Mouse (Mus musculus) heart, postnatal 0 days (tissue): ENCODE measurements at regions not wholly inside any gene's neighbourhood (a gene's known extent, or its start where the extent isn't known, plus 50 kb on each side); places are given as distances from the start of the nearest gene placed in this dataset.

Source experiments
- ATAC-seq: fragments of 200-750 bp; cut with Nextera tagmentation; 2 replicates; pipeline ENCODE4 v1.8.0; 2017; ENCODE audit warnings: low read depth, moderate number of reproducible peaks, moderate library complexity; ENCODE audit not compliant: insufficient read depth
- DNase-seq: peaks from one replicate; pipeline ENCODE4 v3.0.0-alpha.2; 2016; ENCODE audit warnings: low spot score
- H3K27ac ChIP-seq: fragments of 300-500 bp; sonication (generic); 2 replicates; pipeline ENCODE4 v1.5.1; 2014; ENCODE audit warnings: low read depth, mild to moderate bottlenecking
- H3K27me3 ChIP-seq: fragments of 300-500 bp; sonication (generic); 2 replicates; pipeline ENCODE4 v1.6.1; 2014; ENCODE audit warnings: low read length, mixed read lengths; ENCODE audit not compliant: control insufficient read depth, insufficient read depth
- H3K36me3 ChIP-seq: fragments of 300-500 bp; sonication (generic); replicated peaks from 2 replicates; pipeline ENCODE4 v1.6.1; 2014; ENCODE audit warnings: low read length, mixed read lengths; ENCODE audit not compliant: control insufficient read depth, insufficient read depth
- H3K4me1 ChIP-seq: fragments of 300-500 bp; sonication (generic); 2 replicates; pipeline ENCODE4 v1.6.1; 2014; ENCODE audit warnings: antibody characterized with exemption; ENCODE audit not compliant: control insufficient read depth, insufficient read depth
- H3K4me2 ChIP-seq: fragments of 300-500 bp; sonication (generic); 2 replicates; pipeline ENCODE4 v1.6.1; 2014; ENCODE audit warnings: low read depth, mild to moderate bottlenecking, low read length, moderate library complexity
- H3K4me3 ChIP-seq: fragments of 300-500 bp; sonication (generic); 2 replicates; pipeline ENCODE4 v1.5.1; 2014; ENCODE audit warnings: low read depth, low read length
- H3K9ac ChIP-seq: fragments of 300-500 bp; sonication (generic); replicated peaks from 2 replicates; pipeline ENCODE4 v1.6.1; 2014; ENCODE audit warnings: low read depth, low read length, mixed read lengths
- H3K9me3 ChIP-seq: fragments of 300-500 bp; sonication (generic); replicated peaks from 2 replicates; pipeline ENCODE4 v1.6.1; 2016; ENCODE audit warnings: low read length; ENCODE audit not compliant: control insufficient read depth
- CTCF ChIP-seq: IDR thresholded peaks from 2 replicates; pipeline ENCODE4 v1.5.1; 2016; ENCODE audit warnings: antibody characterized with exemption, control low read depth, low read depth
- EP300 ChIP-seq: IDR thresholded peaks from 2 replicates; pipeline ENCODE4 v1.6.1; 2016; ENCODE audit warnings: antibody characterized with exemption, low read depth
- WGBS: fragments of 180-500 bp; shearing (Covaris S2); extraction: QIAGEN DNeasy Blood & Tissue Kit; methylation state at CpG from one replicate; pipeline ENCODE4 v1.1.7; 2014; 5-methylcytosine and 5-hydroxymethylcytosine counted together

GRCm38 (mm10) chr11:56254437-56254836, 213.6 kb upstream of the Nmur2 start:
- 89% methylated on average over 3 of the region's 3 CpGs for WGBS

GRCm38 (mm10) chr11:56247333-56247823, 206.6 kb upstream of the Nmur2 start:
- DNase-seq (no peak), ATAC-seq (no peak)
- H3K27ac ChIP-seq: no peak overlapping the region
- no peak overlapping the region for H3K4me2 ChIP-seq
- no peaks in the 10 kb centered on the region for H3K36me3 ChIP-seq
- TF ChIP-seq EP300 (no peak), CTCF (no peak)
- H3K4me1 ChIP-seq: no peaks in the 10 kb centered on the region
- 31% methylated on average over 4 of the region's 4 CpGs for WGBS
- no peak overlapping the region for H3K4me3 ChIP-seq
- H3K9ac ChIP-seq: no peak overlapping the region
- no peaks in the 10 kb centered on the region for H3K27me3 ChIP-seq
- H3K9me3 ChIP-seq: no peaks in the 10 kb centered on the region

More at GRCm38 (mm10) chr11:56254437-56254836, 213.6 kb upstream of the Nmur2 start:
- DNase-seq: no peak
- no peak overlapping the region for H3K27ac ChIP-seq
- no peak for TF ChIP-seq CTCF
- TF ChIP-seq EP300: no peak
- H3K4me3 ChIP-seq: no peak overlapping the region
- no peaks in the 10 kb centered on the region for H3K27me3 ChIP-seq
- no peaks in the 10 kb centered on the region for H3K4me1 ChIP-seq
- no peak overlapping the region for H3K4me2 ChIP-seq
- ATAC-seq: no peak
- no peaks in the 10 kb centered on the region for H3K9me3 ChIP-seq
- no peaks in the 10 kb centered on the region for H3K36me3 ChIP-seq
- no peak overlapping the region for H3K9ac ChIP-seq

- no peak overlapping the region for H3K27ac ChIP-seq
- H3K36me3 ChIP-seq: no peaks in the 10 kb centered on the region
- ATAC-seq (no peak), DNase-seq (no peak)
- H3K4me1 ChIP-seq: no peaks in the 10 kb centered on the region
- H3K4me3 ChIP-seq: no peak overlapping the region
- TF ChIP-seq EP300 (no peak), CTCF (no peak)
- WGBS: 55% methylated on average over 5 of the region's 5 CpGs
- no peaks in the 10 kb centered on the region for H3K9me3 ChIP-seq
- no peaks in the 10 kb centered on the region for H3K27me3 ChIP-seq
- H3K4me2 ChIP-seq: no peak overlapping the region
- H3K9ac ChIP-seq: no peak overlapping the region
These were observed 205.9 kb upstream of the Nmur2 start for GRCm38 (mm10) chr11:56246549-56247332.

- TF ChIP-seq CTCF (no peak), EP300 (no peak)
- H3K4me1 ChIP-seq: no peaks in the 10 kb centered on the region
- no peaks in the 10 kb centered on the region for H3K36me3 ChIP-seq
- WGBS: 67% methylated on average over 2 of the region's 2 CpGs
- DNase-seq: no peak
- H3K4me3 ChIP-seq: no peak overlapping the region
- ATAC-seq: no peak
- H3K9ac ChIP-seq: no peak overlapping the region
- no peak overlapping the region for H3K4me2 ChIP-seq
- no peaks in the 10 kb centered on the region for H3K27me3 ChIP-seq
- H3K9me3 ChIP-seq: no peaks in the 10 kb centered on the region
- H3K27ac ChIP-seq: no peak overlapping the region
These were observed 204.1 kb upstream of the Nmur2 start for GRCm38 (mm10) chr11:56244951-56245350.

GRCm38 (mm10) chr11:56243447-56243846, 202.6 kb upstream of the Nmur2 start:
- Histone ChIP-seq H3K36me3 (no peaks in the 10 kb centered on the region), H3K9ac (no peak overlapping the region), H3K4me3 (no peak overlapping the region), H3K4me1 (no peaks in the 10 kb centered on the region), H3K4me2 (no peak overlapping the region), H3K27me3 (no peaks in the 10 kb centered on the region), H3K9me3 (no peaks in the 10 kb centered on the region), H3K27ac (no peak overlapping the region)
- TF ChIP-seq CTCF (no peak), EP300 (no peak)
- DNase-seq (no peak), ATAC-seq (no peak)
- WGBS: 72% methylated on average over 8 of the region's 8 CpGs

- no peak for DNase-seq
- no peak overlapping the region for H3K4me2 ChIP-seq
- H3K9me3 ChIP-seq: no peaks in the 10 kb centered on the region
- ATAC-seq: no peak
- no peaks in the 10 kb centered on the region for H3K4me1 ChIP-seq
- no peaks in the 10 kb centered on the region for H3K27me3 ChIP-seq
- H3K4me3 ChIP-seq: no peak overlapping the region
- no peak overlapping the region for H3K9ac ChIP-seq
- H3K36me3 ChIP-seq: no peaks in the 10 kb centered on the region
- 52% methylated on average over 4 of the region's 4 CpGs for WGBS
- no peak overlapping the region for H3K27ac ChIP-seq
- TF ChIP-seq CTCF: no peak
- TF ChIP-seq EP300: no peak
These were observed 197.9 kb upstream of the Nmur2 start for GRCm38 (mm10) chr11:56238745-56239144.
